Mouse (Mus musculus): ENCODE measurements around the gene Olfr272.

The Olfr272 gene

GRCm38 (mm10) chr4:52919078-52919477 is at the start of gene Olfr272:
Olfr272 (minus strand) TSS chr4:52919178.
- no peak for DNase-seq (ENCODE audit: low spot score in 2 of 2)

- DNase-seq (ENCODE audit: low spot score in 2 of 2), result no peak
Measured at GRCm38 (mm10) chr4:52964247-52964646, 45.3 kb upstream of the Olfr272 start, which contains the start of gene Olfr270. Olfr270 (plus strand) TSS chr4:52964547.

GRCm38 (mm10) chr4:52958693-52959092 is 39.7 kb upstream of the Olfr272 start:
- DNase-seq (ENCODE audit: low spot score in 2 of 2), result peak in 1 of 2 experiments; percentile 51

GRCm38 (mm10) chr4:52949005-52949404 is 30.0 kb upstream of the Olfr272 start:
- no peak for DNase-seq (ENCODE audit: low spot score in 2 of 2)

- no peak for DNase-seq (ENCODE audit: low spot score in 2 of 2)
Measured at GRCm38 (mm10) chr4:52946665-52947064, 27.7 kb upstream of the Olfr272 start.

- DNase-seq (ENCODE audit: low spot score in 2 of 2), result no peak
Measured at GRCm38 (mm10) chr4:52930480-52930879, 11.5 kb upstream of the Olfr272 start.

- no peak for DNase-seq (ENCODE audit: low spot score in 2 of 2)
Measured at GRCm38 (mm10) chr4:52917311-52917688, 1.7 kb downstream of the Olfr272 start.

- no peak for DNase-seq (ENCODE audit: low spot score in 2 of 2)
Measured at GRCm38 (mm10) chr4:52916659-52917310, 2.2 kb downstream of the Olfr272 start.

GRCm38 (mm10) chr4:52912409-52912808 is 6.6 kb downstream of the Olfr272 start:
- no peak for DNase-seq (ENCODE audit: low spot score in 2 of 2)

GRCm38 (mm10) chr4:52909542-52909941 is 9.4 kb downstream of the Olfr272 start:
- no peak for DNase-seq (ENCODE audit: low spot score in 2 of 2)

- no peak for DNase-seq (ENCODE audit: low spot score in 2 of 2)
Measured at GRCm38 (mm10) chr4:52864156-52864555, 54.8 kb downstream of the Olfr272 start.
